Mouse (Mus musculus) frontal cortex, adult 2 months (tissue): ENCODE results near the gene Spem1. TPM values are rescaled to one million over a fixed set of nuclear protein-coding genes. Genes with fewer than 3 reads are reported as not detected.

Experiments
- DNase-seq, 2 experiments: peaks; one replicate each; pipeline ENCODE4 v3.0.0; 2022; ENCODE audit warnings: low spot score in 1 of 2; ENCODE audit errors: extremely low spot score in 1 of 2
- polyA plus RNA-seq: library from polyadenylated mRNA; depleted of rRNA; stranded (reverse); fragments of >200 nt; gene quantifications from 2 replicates; pipeline ENCODE4 v1.2.3, GENCODE M21; 2012

Gene Spem1
- polyA plus RNA-seq, 1 experiment = 0.58 TPM

- no peak for DNase-seq
Observed at GRCm38 (mm10) chr11:69801379-69801977, 20.5 kb downstream of the Spem1 start, which contains the start of gene Fgf11. Gene Fgf11, minus strand, starts transcription at chr11:69801857.

GRCm38 (mm10) chr11:69800392-69801197, 21.4 kb downstream of the Spem1 start:
- no peak for DNase-seq

- no peak for DNase-seq
Observed at GRCm38 (mm10) chr11:69800138-69800391, 21.9 kb downstream of the Spem1 start.

GRCm38 (mm10) chr11:69799394-69800137, 22.4 kb downstream of the Spem1 start:
- no peak for DNase-seq

- no peak for DNase-seq
Observed at GRCm38 (mm10) chr11:69797924-69798323, 24.1 kb downstream of the Spem1 start.

- no peak for DNase-seq
Observed at GRCm38 (mm10) chr11:69795983-69796435, 26.0 kb downstream of the Spem1 start.

GRCm38 (mm10) chr11:69795168-69795982, 26.6 kb downstream of the Spem1 start, which contains the start of gene Chrnb1:
Gene Chrnb1, minus strand, starts transcription at chr11:69795943.
- DNase-seq = peak; percentile 93

- no peak for DNase-seq
Observed at GRCm38 (mm10) chr11:69793429-69793828, 28.6 kb downstream of the Spem1 start.

- DNase-seq = peak in 1 of 2 experiments; percentile 55
Observed at GRCm38 (mm10) chr11:69791420-69791819, 30.6 kb downstream of the Spem1 start.

- DNase-seq = no peak
Observed at GRCm38 (mm10) chr11:69789431-69789830, 32.5 kb downstream of the Spem1 start.

- DNase-seq = no peak
Observed at GRCm38 (mm10) chr11:69787306-69787705, 34.7 kb downstream of the Spem1 start.

GRCm38 (mm10) chr11:69784793-69785272, 37.1 kb downstream of the Spem1 start:
- DNase-seq = no peak

- no peak for DNase-seq
Observed at GRCm38 (mm10) chr11:69781828-69782227, 40.2 kb downstream of the Spem1 start.

- no peak for DNase-seq
Observed at GRCm38 (mm10) chr11:69778985-69779384, 43.0 kb downstream of the Spem1 start.

- DNase-seq = no peak
Observed at GRCm38 (mm10) chr11:69778258-69778982, 43.6 kb downstream of the Spem1 start.

GRCm38 (mm10) chr11:69777504-69778257, 44.3 kb downstream of the Spem1 start:
- DNase-seq = no peak

GRCm38 (mm10) chr11:69776488-69776887, 45.5 kb downstream of the Spem1 start:
- DNase-seq = no peak

GRCm38 (mm10) chr11:69775716-69776115, 46.3 kb downstream of the Spem1 start:
- no peak for DNase-seq

GRCm38 (mm10) chr11:69774961-69775360, 47.0 kb downstream of the Spem1 start:
- no peak for DNase-seq
